Mouse (Mus musculus): ENCODE data around the gene Ppp1cc. TPM values are rescaled to one million over a fixed set of nuclear protein-coding genes. Genes with fewer than 3 reads are reported as not detected.
A peak's percentile ranks its signal among the peaks of the same experiment; 100 is the strongest.

The Ppp1cc gene
- polyA plus RNA-seq, 1 experiment from 2014 or later: 296 TPM

DNA sequence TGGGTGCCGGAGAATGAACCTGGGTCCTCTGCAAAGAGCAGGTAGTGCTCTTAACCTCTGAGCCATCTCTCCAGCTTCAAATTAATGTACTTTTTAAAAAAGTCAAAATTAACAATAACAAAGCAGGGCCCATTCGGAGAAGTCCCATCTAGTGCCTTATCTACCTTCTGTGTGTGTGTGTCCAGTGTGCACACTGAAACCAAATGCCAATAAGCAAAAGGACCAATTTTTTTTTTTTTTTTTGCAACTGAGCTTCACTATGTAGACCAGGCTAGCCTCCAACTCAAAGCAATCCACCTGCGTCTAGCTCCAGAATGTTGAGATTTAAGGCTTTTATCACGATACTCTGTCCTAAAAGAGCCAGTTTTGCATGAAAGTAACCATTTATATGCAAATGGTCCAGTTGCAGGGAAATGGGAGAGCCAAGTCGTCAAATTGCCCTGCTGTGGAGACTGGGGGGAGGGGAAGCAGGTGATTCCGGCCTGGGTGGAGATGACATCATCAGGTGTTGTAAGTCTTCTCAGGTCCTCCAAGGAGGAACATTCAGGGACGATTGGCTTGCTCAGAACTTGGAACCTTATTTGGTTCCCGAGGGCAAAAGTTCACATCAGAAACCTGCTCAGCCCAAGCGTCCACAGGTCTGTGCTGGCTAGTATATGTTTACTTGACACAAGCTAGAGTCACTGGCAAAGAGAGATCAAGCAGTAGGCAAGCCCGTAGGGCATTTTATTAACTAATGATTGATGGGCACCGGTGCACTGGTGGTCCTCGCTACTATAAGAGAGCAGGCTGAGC lies 33.4 kb downstream of the Ppp1cc start:
- Histone ChIP-seq H3K4me3 (ENCODE audit: low read length) (no peak overlapping the region), H3K27ac (ENCODE audit: low read depth, low read length) (no peak overlapping the region), H3K27me3 (ENCODE audit: control insufficient read depth, insufficient read depth, low read length) (no peaks in the 10 kb centered on the region), H3K9me3 (ENCODE audit: control insufficient read depth, low read length) (no peaks in the 10 kb centered on the region), H3K4me1 (ENCODE audit: control insufficient read depth, insufficient read depth, low read length) (no peaks in the 10 kb centered on the region), H3K36me3 (ENCODE audit: control insufficient read depth, insufficient read depth, low read length) (no peaks in the 10 kb centered on the region), H3K4me2 (replicated peaks; ENCODE audit: low read depth, low read length) (no peak overlapping the region), H3K9ac (ENCODE audit: low read depth, low read length) (no peak overlapping the region)
- ATAC-seq (ENCODE audit: low FRiP score, low TSS enrichment): peak; percentile 43; the same call in 1 of the 2 replicates
- WGBS: 54% methylated on average over 12 of the region's 12 CpGs

DNA sequence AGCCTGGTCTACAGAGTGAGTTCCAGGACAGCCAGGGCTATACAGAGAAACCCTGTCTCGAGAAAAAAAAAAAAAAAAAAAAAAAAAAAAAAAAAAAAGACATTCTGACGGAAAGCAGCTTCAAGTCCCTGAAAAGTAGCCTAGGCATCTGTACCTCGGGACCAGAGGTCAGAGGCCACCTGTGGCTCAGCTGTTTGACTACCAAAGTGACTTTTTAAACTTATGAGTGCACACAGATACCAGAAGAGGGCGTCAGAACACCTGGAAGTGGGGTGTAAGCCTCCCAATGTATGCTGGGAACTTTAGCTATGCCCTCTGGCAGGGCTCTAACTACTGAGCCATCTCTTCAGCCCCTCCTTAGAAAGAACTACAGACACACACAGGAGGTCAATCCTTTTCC lies 34.3 kb downstream of the Ppp1cc start:
- Histone ChIP-seq H3K27ac (ENCODE audit: low read depth, low read length) (no peak overlapping the region), H3K4me2 (replicated peaks; ENCODE audit: low read depth, low read length) (no peak overlapping the region), H3K9ac (ENCODE audit: low read depth, low read length) (no peak overlapping the region), H3K27me3 (ENCODE audit: control insufficient read depth, insufficient read depth, low read length) (no peaks in the 10 kb centered on the region), H3K4me1 (ENCODE audit: control insufficient read depth, insufficient read depth, low read length) (no peaks in the 10 kb centered on the region), H3K36me3 (ENCODE audit: control insufficient read depth, insufficient read depth, low read length) (no peaks in the 10 kb centered on the region), H3K4me3 (ENCODE audit: low read length) (no peak overlapping the region), H3K9me3 (ENCODE audit: control insufficient read depth, low read length) (no peaks in the 10 kb centered on the region)
- 49% methylated on average over 3 of the region's 4 CpGs for WGBS
- ATAC-seq (ENCODE audit: low FRiP score, low TSS enrichment): no peak

DNA sequence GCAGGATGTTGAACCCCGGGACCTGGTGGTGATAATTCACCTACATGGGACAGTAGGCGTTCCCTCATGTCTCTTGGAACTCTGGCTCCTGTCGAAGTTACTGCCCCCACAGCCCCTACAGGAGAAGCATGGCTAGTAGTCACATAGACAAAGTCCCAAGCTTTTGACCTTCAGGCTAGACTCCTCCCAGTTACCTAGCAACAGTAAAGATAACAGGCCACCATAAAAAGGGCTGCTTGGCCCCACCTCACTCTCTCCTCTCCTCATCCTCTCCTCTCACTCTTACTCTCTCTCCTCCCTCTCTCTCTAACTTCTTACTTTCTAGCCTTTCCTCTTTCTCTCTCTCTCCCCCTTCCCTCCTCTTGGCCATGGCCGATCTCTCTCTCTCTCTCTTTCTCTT lies 42.8 kb downstream of the Ppp1cc start:
- H3K27ac ChIP-seq (ENCODE audit: low read depth, low read length): no peak overlapping the region
- WGBS: 83% methylated on average over 4 of the region's 4 CpGs
- H3K9ac ChIP-seq (ENCODE audit: low read depth, low read length): no peak overlapping the region
- H3K9me3 ChIP-seq (ENCODE audit: control insufficient read depth, low read length): no peaks in the 10 kb centered on the region
- no peaks in the 10 kb centered on the region for H3K36me3 ChIP-seq (ENCODE audit: control insufficient read depth, insufficient read depth, low read length)
- H3K27me3 ChIP-seq (ENCODE audit: control insufficient read depth, insufficient read depth, low read length): no peaks in the 10 kb centered on the region
- H3K4me2 ChIP-seq (replicated peaks; ENCODE audit: low read depth, low read length): no peak overlapping the region
- ATAC-seq (ENCODE audit: low FRiP score, low TSS enrichment): no peak
- no peaks in the 10 kb centered on the region for H3K4me1 ChIP-seq (ENCODE audit: control insufficient read depth, insufficient read depth, low read length)
- H3K4me3 ChIP-seq (ENCODE audit: low read length): no peak overlapping the region

DNA sequence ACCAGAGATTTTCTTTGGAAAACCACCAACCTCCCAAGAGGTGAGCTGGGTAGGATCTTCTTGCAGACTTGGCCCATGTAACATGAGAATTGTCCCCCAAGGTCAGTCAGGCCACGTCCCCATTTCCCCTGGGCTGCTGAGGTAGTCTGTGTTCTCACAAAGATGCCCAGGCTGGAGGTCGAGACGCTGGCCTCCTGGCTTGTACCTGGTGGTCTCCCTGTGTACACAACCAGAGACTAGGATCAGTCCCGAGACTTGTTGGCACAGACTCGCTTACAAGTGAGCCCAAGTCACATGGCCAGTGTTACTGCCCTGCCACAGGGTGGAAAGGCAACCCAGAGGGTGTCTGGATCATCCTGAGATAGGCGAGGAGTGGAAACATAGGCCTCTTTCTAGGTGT lies 43.8 kb downstream of the Ppp1cc start:
- Histone ChIP-seq H3K4me1 (ENCODE audit: control insufficient read depth, insufficient read depth, low read length) (no peaks in the 10 kb centered on the region), H3K36me3 (ENCODE audit: control insufficient read depth, insufficient read depth, low read length) (no peaks in the 10 kb centered on the region), H3K9ac (ENCODE audit: low read depth, low read length) (no peak overlapping the region), H3K4me2 (replicated peaks; ENCODE audit: low read depth, low read length) (no peak overlapping the region), H3K4me3 (ENCODE audit: low read length) (no peak overlapping the region), H3K9me3 (ENCODE audit: control insufficient read depth, low read length) (no peaks in the 10 kb centered on the region), H3K27ac (ENCODE audit: low read depth, low read length) (no peak overlapping the region), H3K27me3 (ENCODE audit: control insufficient read depth, insufficient read depth, low read length) (no peaks in the 10 kb centered on the region)
- ATAC-seq (ENCODE audit: low FRiP score, low TSS enrichment): no peak
- 86% methylated on average over 6 of the region's 6 CpGs for WGBS

DNA sequence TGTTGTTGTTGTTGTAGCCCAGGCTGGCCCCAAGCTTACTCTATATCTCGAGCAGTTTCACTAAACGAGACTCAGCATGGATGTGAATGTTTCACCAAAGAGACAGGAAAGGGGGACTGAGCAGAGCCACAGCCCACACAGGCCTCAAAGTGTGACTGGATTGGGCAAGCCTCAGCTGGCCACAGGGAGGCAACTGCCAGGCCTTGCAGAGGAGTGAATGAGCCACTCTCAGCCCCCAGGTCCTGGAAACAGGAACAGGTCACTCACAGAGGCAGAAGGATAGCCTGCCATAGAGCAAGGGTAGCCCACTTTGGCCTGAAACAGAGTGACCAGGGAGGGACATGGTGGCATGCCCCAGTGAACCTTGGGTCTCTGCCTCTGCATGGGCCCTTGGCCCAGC lies 46.1 kb downstream of the Ppp1cc start:
- H3K9me3 ChIP-seq (ENCODE audit: control insufficient read depth, low read length): no peaks in the 10 kb centered on the region
- ATAC-seq (ENCODE audit: low FRiP score, low TSS enrichment): no peak
- H3K27ac ChIP-seq (ENCODE audit: low read depth, low read length): no peak overlapping the region
- no peaks in the 10 kb centered on the region for H3K27me3 ChIP-seq (ENCODE audit: control insufficient read depth, insufficient read depth, low read length)
- H3K9ac ChIP-seq (ENCODE audit: low read depth, low read length): no peak overlapping the region
- H3K36me3 ChIP-seq (ENCODE audit: control insufficient read depth, insufficient read depth, low read length): no peaks in the 10 kb centered on the region
- 55% methylated on average over 2 of the region's 2 CpGs for WGBS
- no peak overlapping the region for H3K4me2 ChIP-seq (replicated peaks; ENCODE audit: low read depth, low read length)
- no peak overlapping the region for H3K4me3 ChIP-seq (ENCODE audit: low read length)
- H3K4me1 ChIP-seq (ENCODE audit: control insufficient read depth, insufficient read depth, low read length): peaks cover 4% of the 10 kb centered on the region

DNA sequence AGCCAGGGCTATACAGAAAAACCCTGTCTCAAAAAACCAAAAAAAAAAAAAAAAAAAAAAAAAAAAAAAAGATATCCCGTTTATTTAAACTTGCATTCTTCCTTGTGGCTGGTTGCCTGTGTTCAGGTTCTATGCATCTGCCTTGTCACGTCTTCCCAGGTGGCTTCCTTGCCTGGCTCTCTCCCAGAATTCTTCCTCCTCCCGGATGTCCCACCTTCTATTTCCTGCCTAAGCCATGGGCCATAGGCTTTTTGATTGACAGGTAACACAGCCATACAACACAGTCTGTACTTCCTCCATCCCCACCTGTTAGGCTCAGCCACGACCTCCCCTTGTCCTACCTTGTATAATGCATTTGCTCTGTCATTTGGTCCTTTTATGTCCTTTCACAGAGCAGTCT lies 48.4 kb downstream of the Ppp1cc start, which contains the start of gene Hvcn1:
Gene Hvcn1, plus strand, starts transcription at position 330 of the 400 bp plus-strand sequence.
- 72% methylated on average over 4 of the region's 4 CpGs for WGBS
- Histone ChIP-seq H3K4me2 (replicated peaks; ENCODE audit: low read depth, low read length) (no peak within 1 kb of the TSS), H3K9me3 (ENCODE audit: control insufficient read depth, low read length) (no peaks in the 10 kb centered on the region), H3K4me1 (ENCODE audit: control insufficient read depth, insufficient read depth, low read length) (peaks cover 15% of the 10 kb centered on the region), H3K36me3 (ENCODE audit: control insufficient read depth, insufficient read depth, low read length) (no peaks in the 10 kb centered on the region), H3K27ac (ENCODE audit: low read depth, low read length) (no peak within 1 kb of the TSS), H3K4me3 (ENCODE audit: low read length) (no peak within 1 kb of the TSS), H3K27me3 (ENCODE audit: control insufficient read depth, insufficient read depth, low read length) (no peaks in the 10 kb centered on the region), H3K9ac (ENCODE audit: low read depth, low read length) (no peak within 1 kb of the TSS)
- no peak for ATAC-seq (ENCODE audit: low FRiP score, low TSS enrichment)

DNA sequence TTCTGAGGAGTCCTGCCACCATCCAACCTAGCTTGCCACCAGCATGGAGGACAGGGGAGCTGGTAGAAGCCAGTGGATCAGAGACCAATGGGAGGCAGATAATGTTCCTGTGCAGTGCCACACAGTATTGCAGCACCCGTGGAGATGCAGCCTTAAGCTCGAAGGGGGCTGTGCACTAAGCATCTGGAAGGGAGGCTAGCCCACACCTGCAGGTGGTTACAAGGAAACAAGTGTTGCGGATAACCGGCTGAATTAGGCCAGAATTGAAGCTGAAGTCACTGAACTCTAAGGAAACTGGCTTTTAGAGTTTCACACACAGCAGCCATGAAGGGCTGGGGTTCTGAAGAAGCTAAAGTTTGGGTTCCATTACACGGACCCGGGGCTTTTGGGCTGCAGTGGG lies 50.8 kb downstream of the Ppp1cc start:
- H3K36me3 ChIP-seq (ENCODE audit: control insufficient read depth, insufficient read depth, low read length): no peaks in the 10 kb centered on the region
- WGBS: 46% methylated on average over 6 of the region's 6 CpGs
- H3K4me3 ChIP-seq (ENCODE audit: low read length): no peak overlapping the region
- H3K4me1 ChIP-seq (ENCODE audit: control insufficient read depth, insufficient read depth, low read length): peaks cover 15% of the 10 kb centered on the region
- no peaks in the 10 kb centered on the region for H3K9me3 ChIP-seq (ENCODE audit: control insufficient read depth, low read length)
- 0 out of 2 replicates have a peak overlapping the region, but pooled peaks have one; percentile 28 for H3K9ac ChIP-seq (ENCODE audit: low read depth, low read length)
- H3K27ac ChIP-seq (ENCODE audit: low read depth, low read length): peak overlapping the region; percentile 57; the same call in 1 of the 2 replicates
- H3K4me2 ChIP-seq (replicated peaks; ENCODE audit: low read depth, low read length): peak overlapping the region; percentile 66; the same call in 1 of the 2 replicates
- H3K27me3 ChIP-seq (ENCODE audit: control insufficient read depth, insufficient read depth, low read length): no peaks in the 10 kb centered on the region
- ATAC-seq (ENCODE audit: low FRiP score, low TSS enrichment): no peak

DNA sequence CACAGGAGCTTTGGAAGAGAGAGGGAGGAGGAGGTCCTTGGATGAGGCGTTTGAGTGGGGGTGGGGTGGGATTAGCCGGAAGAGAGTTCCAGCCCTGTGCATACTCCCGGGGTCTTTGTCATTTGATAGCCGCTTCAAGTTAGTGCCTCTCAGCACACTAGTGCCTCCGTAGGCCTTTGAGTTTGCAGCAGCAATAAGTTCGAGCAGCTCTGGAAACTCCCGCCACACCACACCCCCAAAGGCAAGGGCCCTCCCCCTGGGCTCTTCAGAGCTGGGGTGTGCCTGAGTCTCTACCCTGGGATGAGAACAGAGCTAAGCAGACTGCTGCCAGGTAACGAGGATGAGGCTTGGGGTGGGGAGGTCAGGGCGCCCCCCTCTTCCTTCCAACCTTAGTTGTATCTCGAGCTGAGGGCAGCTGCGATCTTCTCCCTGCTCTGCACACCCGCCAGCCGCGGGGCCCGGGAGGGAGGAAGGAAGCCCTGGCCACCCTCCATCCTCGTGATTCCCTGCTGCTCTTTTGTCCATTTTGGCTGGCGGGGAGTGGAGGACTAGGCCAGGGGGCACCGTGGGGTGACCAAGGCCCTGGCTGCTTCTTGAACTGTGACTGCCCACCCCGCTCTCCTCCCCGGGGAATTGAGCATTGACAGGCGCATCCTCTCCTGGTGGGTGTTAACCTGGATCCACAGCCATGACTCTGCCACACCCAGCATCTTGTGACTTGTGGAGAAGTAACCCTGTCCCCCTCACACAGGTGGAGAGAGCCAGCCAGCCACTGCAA lies 51.7 kb downstream of the Ppp1cc start:
- 4% methylated on average over 18 of the region's 21 CpGs for WGBS
- peak overlapping the region; percentile 57; the same call in 1 of the 2 replicates for H3K27ac ChIP-seq (ENCODE audit: low read depth, low read length)
- peak; percentile 93 for ATAC-seq (ENCODE audit: low FRiP score, low TSS enrichment)
- no peaks in the 10 kb centered on the region for H3K36me3 ChIP-seq (ENCODE audit: control insufficient read depth, insufficient read depth, low read length)
- no peaks in the 10 kb centered on the region for H3K27me3 ChIP-seq (ENCODE audit: control insufficient read depth, insufficient read depth, low read length)
- peak overlapping the region; percentile 43 for H3K4me3 ChIP-seq (ENCODE audit: low read length)
- H3K4me2 ChIP-seq (replicated peaks; ENCODE audit: low read depth, low read length): peak overlapping the region; percentile 66
- H3K9ac ChIP-seq (ENCODE audit: low read depth, low read length): peak overlapping the region; percentile 28
- peaks cover 15% of the 10 kb centered on the region for H3K4me1 ChIP-seq (ENCODE audit: control insufficient read depth, insufficient read depth, low read length)
- no peaks in the 10 kb centered on the region for H3K9me3 ChIP-seq (ENCODE audit: control insufficient read depth, low read length)

DNA sequence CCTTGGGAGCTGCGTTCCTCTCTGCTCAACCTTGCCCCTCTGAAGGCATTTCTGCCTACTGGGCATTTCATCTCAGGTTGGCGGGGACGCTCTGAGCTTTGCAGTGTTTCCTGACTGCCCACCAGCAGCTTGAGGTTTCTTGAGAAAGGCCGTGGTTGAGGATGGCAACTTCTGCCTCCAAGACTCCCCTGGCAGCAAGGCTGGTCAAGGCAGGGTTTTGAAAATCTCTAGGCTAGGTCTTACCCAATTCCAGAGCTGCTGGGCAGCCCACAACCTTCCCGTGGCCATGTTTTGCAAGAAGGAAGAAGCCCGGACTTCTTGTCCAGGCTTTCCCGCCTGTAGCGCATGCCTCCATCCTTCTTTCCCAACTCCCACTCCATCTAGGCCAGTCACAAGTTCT lies 52.8 kb downstream of the Ppp1cc start:
- H3K27me3 ChIP-seq (ENCODE audit: control insufficient read depth, insufficient read depth, low read length): no peaks in the 10 kb centered on the region
- H3K4me2 ChIP-seq (replicated peaks; ENCODE audit: low read depth, low read length): no peak overlapping the region
- 94% methylated on average over 8 of the region's 8 CpGs for WGBS
- H3K27ac ChIP-seq (ENCODE audit: low read depth, low read length): no peak overlapping the region
- ATAC-seq (ENCODE audit: low FRiP score, low TSS enrichment): no peak
- peaks cover 15% of the 10 kb centered on the region for H3K4me1 ChIP-seq (ENCODE audit: control insufficient read depth, insufficient read depth, low read length)
- H3K4me3 ChIP-seq (ENCODE audit: low read length): no peak overlapping the region
- no peaks in the 10 kb centered on the region for H3K9me3 ChIP-seq (ENCODE audit: control insufficient read depth, low read length)
- H3K36me3 ChIP-seq (ENCODE audit: control insufficient read depth, insufficient read depth, low read length): no peaks in the 10 kb centered on the region
- no peak overlapping the region for H3K9ac ChIP-seq (ENCODE audit: low read depth, low read length)

Measured in kidney, embryonic 14.5 days (tissue).